Mouse (Mus musculus) hindbrain, embryonic 11.5 days (tissue): ENCODE measurements at regions not wholly inside any gene's neighbourhood (a gene's known extent, or its start where the extent isn't known, plus 50 kb on each side); places are given as distances from the start of the nearest gene placed in this dataset.

Source experiments
- ATAC-seq: fragments of 200-750 bp; cut with Nextera tagmentation; 2 replicates; pipeline ENCODE4 v1.8.0; 2017; ENCODE audit warnings: mild to moderate bottlenecking, moderate TSS enrichment, moderate library complexity; ENCODE audit not compliant: low FRiP score
- DNase-seq: peaks from one replicate; pipeline ENCODE4 v3.0.0-alpha.2; 2015; ENCODE audit warnings: low spot score
- H3K27ac ChIP-seq: fragments of 300-500 bp; sonication (generic); 2 replicates; pipeline ENCODE4 v1.5.1; 2014; ENCODE audit warnings: mild to moderate bottlenecking, low read depth, low read length
- H3K27me3 ChIP-seq: fragments of 300-500 bp; sonication (generic); 2 replicates; pipeline ENCODE4 v1.6.1; 2014; ENCODE audit warnings: mild to moderate bottlenecking, low read length, moderate library complexity, mixed read lengths; ENCODE audit not compliant: control insufficient read depth, insufficient read depth
- H3K36me3 ChIP-seq: fragments of 300-500 bp; sonication (generic); 2 replicates; pipeline ENCODE4 v1.6.1; 2014; ENCODE audit warnings: mild to moderate bottlenecking, low read length, moderate library complexity, mixed read lengths; ENCODE audit not compliant: control insufficient read depth, insufficient read depth
- H3K4me1 ChIP-seq: fragments of 300-500 bp; sonication (generic); replicated peaks from 2 replicates; pipeline ENCODE4 v1.6.1; 2014; ENCODE audit warnings: low read length, mixed read lengths; ENCODE audit not compliant: control insufficient read depth, insufficient read depth
- H3K4me2 ChIP-seq: fragments of 300-500 bp; sonication (generic); replicated peaks from 2 replicates; pipeline ENCODE4 v1.6.1; 2014; ENCODE audit warnings: mild to moderate bottlenecking, low read depth, low read length
- H3K4me3 ChIP-seq: fragments of 300-500 bp; sonication (generic); 2 replicates; pipeline ENCODE4 v1.5.1; 2014; ENCODE audit warnings: low read depth, low read length
- H3K9ac ChIP-seq: fragments of 300-500 bp; sonication (generic); 2 replicates; pipeline ENCODE4 v1.6.1; 2014; ENCODE audit warnings: low read depth, low read length
- H3K9me3 ChIP-seq: fragments of 300-500 bp; sonication (generic); 2 replicates; pipeline ENCODE4 v1.6.1; 2016; ENCODE audit warnings: low read length; ENCODE audit not compliant: control insufficient read depth
- WGBS: fragments of 180-500 bp; shearing (Covaris S2); extraction: QIAGEN DNeasy Blood & Tissue Kit; methylation state at CpG from one replicate; pipeline ENCODE4 v1.1.7; 2014; 5-methylcytosine and 5-hydroxymethylcytosine counted together

DNA sequence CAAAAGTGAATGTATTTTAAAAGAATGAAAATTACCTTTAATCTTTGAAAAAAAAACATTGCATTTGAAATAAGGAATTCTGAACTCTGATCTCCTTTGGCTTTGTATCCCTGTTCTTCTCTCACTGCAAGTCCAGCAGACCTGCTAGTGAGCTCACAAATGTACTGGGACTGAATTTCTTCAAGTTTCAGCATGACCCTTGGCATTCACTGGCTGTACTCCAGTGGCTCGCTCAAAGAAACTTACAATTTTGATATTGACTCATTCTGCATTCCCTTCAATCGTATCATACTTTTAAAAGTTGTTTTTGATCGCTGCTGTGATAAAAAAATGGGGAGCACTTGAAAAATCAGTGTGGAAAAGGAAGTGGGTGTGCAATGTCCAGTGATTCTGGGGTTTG lies 456.6 kb downstream of the Cd109 start:
- WGBS, result 82% methylated on average over 3 of the region's 3 CpGs
- H3K27me3 ChIP-seq, result no peaks in the 10 kb centered on the region
- no peak for ATAC-seq

DNA sequence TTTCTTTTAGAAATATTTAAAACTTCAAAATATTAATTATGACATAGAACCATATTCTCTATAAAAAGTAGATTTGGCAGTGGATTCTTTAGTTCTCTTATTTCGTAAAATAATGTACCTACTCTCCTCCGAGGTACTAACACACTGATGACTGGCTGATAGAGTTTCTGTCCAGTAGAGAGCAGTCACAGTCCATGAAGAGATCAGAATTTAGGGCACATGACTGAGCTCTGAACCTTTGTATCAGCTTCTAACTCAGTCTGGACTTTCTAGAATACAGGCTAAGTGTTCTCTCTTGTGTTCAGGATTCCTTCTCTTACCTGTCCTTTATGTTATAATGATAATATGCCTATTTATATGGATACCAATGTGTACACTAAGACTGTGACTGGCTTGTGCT lies 494.3 kb downstream of the Cd109 start:
- ATAC-seq, result no peak
- no peak overlapping the region for H3K4me3 ChIP-seq
- H3K27me3 ChIP-seq, result no peaks in the 10 kb centered on the region
- no peak overlapping the region for H3K9ac ChIP-seq
- H3K9me3 ChIP-seq, result no peaks in the 10 kb centered on the region
- no peaks in the 10 kb centered on the region for H3K4me1 ChIP-seq
- H3K4me2 ChIP-seq, result no peak overlapping the region
- no peaks in the 10 kb centered on the region for H3K36me3 ChIP-seq
- DNase-seq, result peak; percentile 5
- no peak overlapping the region for H3K27ac ChIP-seq
- WGBS, result 88% methylated on average over 2 of the region's 2 CpGs

More for the DNA sequence above, 456.6 kb downstream of the Cd109 start:
- no peaks in the 10 kb centered on the region for H3K4me1 ChIP-seq
- H3K4me2 ChIP-seq, result no peak overlapping the region
- no peak overlapping the region for H3K4me3 ChIP-seq
- H3K27ac ChIP-seq, result no peak overlapping the region
- no peak overlapping the region for H3K9ac ChIP-seq
- no peaks in the 10 kb centered on the region for H3K9me3 ChIP-seq
- no peak for DNase-seq
- H3K36me3 ChIP-seq, result no peaks in the 10 kb centered on the region

DNA sequence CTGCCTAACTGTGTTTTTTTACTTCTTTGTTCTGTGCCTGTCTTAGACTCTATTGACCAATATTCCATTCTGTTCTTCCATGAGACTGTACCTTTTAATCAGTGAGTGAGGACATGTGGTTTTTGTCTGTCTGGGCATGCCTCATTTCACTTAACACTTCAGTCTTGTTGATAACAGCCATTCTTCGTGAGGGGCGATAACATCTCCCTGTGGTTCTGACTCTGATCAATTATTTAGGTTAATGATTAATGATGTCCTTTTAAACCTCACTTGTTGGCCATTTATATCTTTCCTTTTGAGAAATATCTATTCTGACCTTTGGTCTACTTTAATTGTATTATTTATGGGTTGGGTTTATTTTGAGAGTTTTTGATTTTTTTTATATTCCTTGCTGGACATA lies 496.0 kb downstream of the Cd109 start:
- Histone ChIP-seq H3K4me2 (no peak overlapping the region), H3K27ac (no peak overlapping the region), H3K9me3 (no peaks in the 10 kb centered on the region), H3K36me3 (no peaks in the 10 kb centered on the region), H3K4me3 (no peak overlapping the region), H3K27me3 (no peaks in the 10 kb centered on the region), H3K9ac (no peak overlapping the region), H3K4me1 (no peaks in the 10 kb centered on the region)
- DNase-seq (no peak), ATAC-seq (no peak)
- WGBS, result 40% methylated on average over 2 of the region's 2 CpGs

DNA sequence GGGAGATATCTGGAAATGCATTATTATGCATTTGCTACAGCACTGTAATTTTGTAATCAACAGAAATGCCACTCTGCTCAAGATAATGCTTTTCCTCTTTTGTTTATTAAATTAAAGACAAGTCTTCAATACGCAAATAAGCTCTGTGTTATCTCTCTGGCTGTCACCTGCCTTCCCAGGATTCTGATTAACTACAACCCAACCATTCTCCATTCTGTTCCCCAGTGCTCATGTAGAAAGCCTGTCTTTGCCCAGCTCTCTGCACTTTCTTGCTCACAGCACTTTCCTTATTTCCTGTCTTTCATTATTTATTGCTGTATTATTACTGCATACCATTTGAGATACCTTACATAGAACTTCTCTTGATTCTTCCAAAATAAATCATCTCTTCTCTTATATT lies 525.6 kb downstream of the Cd109 start:
- Histone ChIP-seq H3K27me3 (no peaks in the 10 kb centered on the region), H3K4me1 (no peaks in the 10 kb centered on the region), H3K4me3 (no peak overlapping the region), H3K9me3 (no peaks in the 10 kb centered on the region), H3K36me3 (no peaks in the 10 kb centered on the region), H3K27ac (no peak overlapping the region), H3K9ac (no peak overlapping the region), H3K4me2 (no peak overlapping the region)
- WGBS, result 93% methylated on average over 1 of the region's 1 CpGs
- DNase-seq (no peak), ATAC-seq (no peak)

DNA sequence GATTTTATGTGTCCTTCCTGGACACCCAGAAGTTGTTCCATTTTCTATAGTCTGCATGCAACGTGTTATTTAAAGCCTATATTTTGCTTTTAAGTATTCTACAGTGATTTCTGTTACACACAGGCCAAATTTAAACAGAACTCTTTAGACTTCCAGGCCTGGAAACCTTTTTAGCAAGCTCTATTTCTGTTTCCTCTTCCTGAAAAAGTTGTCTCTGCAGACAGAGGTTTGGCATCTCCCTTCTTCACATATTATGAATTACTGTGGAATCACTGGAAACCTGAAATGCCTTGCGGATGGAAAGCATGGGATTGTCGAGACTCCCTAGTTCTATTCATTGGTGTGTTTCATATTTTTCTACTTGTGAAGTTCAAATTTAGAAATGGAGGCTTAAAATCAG lies 530.7 kb downstream of the Cd109 start:
- Histone ChIP-seq H3K27me3 (no peaks in the 10 kb centered on the region), H3K4me1 (no peaks in the 10 kb centered on the region), H3K36me3 (no peaks in the 10 kb centered on the region), H3K27ac (no peak overlapping the region), H3K9ac (no peak overlapping the region), H3K4me3 (no peak overlapping the region), H3K4me2 (no peak overlapping the region), H3K9me3 (no peaks in the 10 kb centered on the region)
- ATAC-seq, result no peak
- WGBS, result 81% methylated on average over 3 of the region's 3 CpGs
- DNase-seq, result no peak

DNA sequence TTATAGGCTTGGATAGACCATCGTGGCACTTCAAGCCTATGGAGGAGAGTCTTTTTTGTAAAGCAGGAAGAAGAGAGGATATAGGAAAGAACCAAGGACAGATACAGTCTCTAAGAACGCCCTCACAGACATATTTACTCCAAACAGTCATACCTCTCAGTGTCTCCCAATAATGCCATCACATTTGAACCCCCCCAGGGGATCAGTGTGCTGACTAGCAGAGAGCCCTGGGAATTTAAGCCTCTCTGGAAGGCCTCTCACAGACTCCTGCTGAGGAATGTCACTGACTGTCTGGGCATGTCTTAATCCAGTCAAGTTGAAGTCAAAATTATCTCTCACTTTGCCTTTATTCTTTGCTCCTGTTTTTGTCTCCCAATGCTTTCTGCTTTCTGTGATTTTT lies 550.2 kb downstream of the Cd109 start:
- WGBS, result 60% methylated on average over 2 of the region's 2 CpGs
- H3K4me3 ChIP-seq, result no peak overlapping the region
- H3K27me3 ChIP-seq, result no peaks in the 10 kb centered on the region
- no peaks in the 10 kb centered on the region for H3K9me3 ChIP-seq
- H3K36me3 ChIP-seq, result no peaks in the 10 kb centered on the region
- no peak overlapping the region for H3K27ac ChIP-seq
- no peaks in the 10 kb centered on the region for H3K4me1 ChIP-seq
- H3K4me2 ChIP-seq, result no peak overlapping the region
- H3K9ac ChIP-seq, result no peak overlapping the region
- no peak for ATAC-seq
- no peak for DNase-seq

DNA sequence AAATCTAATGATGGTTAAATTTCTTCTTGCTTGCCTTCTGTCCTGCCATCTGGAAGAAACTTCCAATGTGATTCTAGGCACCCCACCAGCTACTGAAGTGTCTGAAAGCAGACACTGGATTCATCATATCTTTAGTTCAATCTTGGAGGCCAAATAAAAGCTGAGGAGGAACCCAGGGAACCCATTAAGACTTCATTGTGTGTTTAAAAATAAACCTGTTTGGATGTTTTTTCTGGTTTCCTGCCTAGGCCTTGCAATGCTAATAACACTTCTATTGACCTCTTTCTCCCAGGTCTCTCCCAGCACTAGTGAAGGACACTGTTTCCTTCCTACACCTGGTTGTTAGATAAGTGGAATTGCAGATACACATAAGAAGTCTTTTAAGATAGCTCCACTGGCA lies 545.6 kb downstream of the Col12a1 start:
- DNase-seq (no peak), ATAC-seq (no peak)
- Histone ChIP-seq H3K4me1 (no peaks in the 10 kb centered on the region), H3K36me3 (no peaks in the 10 kb centered on the region), H3K4me3 (no peak overlapping the region), H3K4me2 (no peak overlapping the region), H3K27me3 (no peaks in the 10 kb centered on the region), H3K9ac (no peak overlapping the region), H3K27ac (no peak overlapping the region), H3K9me3 (no peaks in the 10 kb centered on the region)

DNA sequence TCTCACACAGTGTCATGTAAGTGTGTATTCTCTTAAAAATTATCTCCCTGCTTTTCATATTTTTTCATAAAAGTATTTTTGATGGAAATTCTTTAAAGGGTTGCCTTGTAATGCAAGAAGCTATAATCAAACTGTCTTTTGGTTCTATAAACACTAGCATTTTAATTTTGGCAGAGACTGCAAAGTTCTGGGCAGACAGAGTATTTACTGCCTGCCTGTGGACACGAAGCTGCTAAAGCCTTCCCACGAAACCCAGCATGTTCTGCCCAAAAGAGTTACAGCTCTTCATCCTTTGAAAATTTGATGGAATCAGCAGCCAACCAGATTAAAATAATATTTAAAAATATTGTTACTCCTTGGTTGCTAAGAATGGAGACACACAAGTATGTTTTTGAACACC lies 538.7 kb downstream of the Col12a1 start:
- Histone ChIP-seq H3K4me2 (no peak overlapping the region), H3K4me1 (no peaks in the 10 kb centered on the region), H3K27ac (no peak overlapping the region), H3K27me3 (no peaks in the 10 kb centered on the region), H3K9me3 (no peaks in the 10 kb centered on the region), H3K36me3 (no peaks in the 10 kb centered on the region), H3K9ac (no peak overlapping the region), H3K4me3 (no peak overlapping the region)
- WGBS, result 84% methylated on average over 2 of the region's 2 CpGs
- no peak for DNase-seq
- ATAC-seq, result no peak

DNA sequence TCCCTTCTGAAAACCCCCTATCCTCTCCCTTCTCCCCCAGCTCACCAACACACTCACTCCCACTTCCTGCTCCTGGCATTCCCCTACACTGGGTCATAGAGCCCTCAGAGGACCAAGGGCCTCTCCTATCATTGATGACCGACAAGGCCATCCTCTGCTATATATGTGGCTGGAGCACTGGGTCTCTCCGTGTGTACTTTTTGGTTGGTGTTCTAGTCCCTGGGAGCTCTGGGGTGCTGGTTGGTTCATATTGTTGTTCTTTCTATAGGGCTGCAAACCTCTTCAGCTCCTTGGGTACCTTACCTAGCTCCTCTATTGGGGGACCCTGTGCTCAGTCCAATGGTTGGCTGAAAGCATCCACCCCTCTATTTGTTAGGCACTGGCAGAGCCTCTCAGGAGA lies 523.2 kb downstream of the Col12a1 start:
- no peaks in the 10 kb centered on the region for H3K4me1 ChIP-seq
- ATAC-seq (no peak), DNase-seq (no peak)
- H3K4me2 ChIP-seq, result no peak overlapping the region
- H3K4me3 ChIP-seq, result no peak overlapping the region
- no peaks in the 10 kb centered on the region for H3K9me3 ChIP-seq
- H3K27ac ChIP-seq, result no peak overlapping the region
- H3K9ac ChIP-seq, result no peak overlapping the region
- no peaks in the 10 kb centered on the region for H3K36me3 ChIP-seq
- no peaks in the 10 kb centered on the region for H3K27me3 ChIP-seq
- WGBS, result 96% methylated on average over 2 of the region's 2 CpGs
